Mouse (Mus musculus): ENCODE data around the gene Haus7. TPM values are rescaled to one million over a fixed set of nuclear protein-coding genes. Genes with fewer than 3 reads are reported as not detected.

Gene Haus7
- total RNA-seq (2023): 24.2 TPM

GRCm38 (mm10) chrX:73458877-73459392, at the start of gene Haus7:
TSS of gene Haus7 (minus strand) at chrX:73459044.

GRCm38 (mm10) chrX:73483484-73483810, 24.6 kb upstream of the Haus7 start, which contains the start of gene Bgn:
TSS of gene Bgn (plus strand) at chrX:73483602.

GRCm38 (mm10) chrX:73435252-73435651, 23.6 kb downstream of the Haus7 start, which contains the start of gene Trex2:
TSS of gene Trex2 (minus strand) at chrX:73435344.

GRCm38 (mm10) chrX:73410880-73411517, 47.8 kb downstream of the Haus7 start, which contains the start of gene Zfp92:
TSS of gene Zfp92 (plus strand) at chrX:73411096.

GRCm38 (mm10) chrX:73398636-73399035, 60.2 kb downstream of the Haus7 start, which contains the start of gene Gm18336:
TSS of gene Gm18336 (minus strand) at chrX:73398736.

Other genes starting within 250 kb of the Haus7 start
- gene Xlr4b, start 244.7 kb downstream of the Haus7 start, total RNA-seq (2023): 86.9 TPM
- gene F8a, start 230.8 kb downstream of the Haus7 start, total RNA-seq (2023): 18.5 TPM
- 60.6 TPM for gene Xlr4c, start 215.9 kb downstream of the Haus7 start, total RNA-seq (2023)
- not detected for gene Xlr3c, start 193.7 kb downstream of the Haus7 start, total RNA-seq (2023)
- not detected for gene Xlr5a, start 166.1 kb downstream of the Haus7 start, total RNA-seq (2023)
- not detected for gene Xlr5c, start 166.1 kb downstream of the Haus7 start, total RNA-seq (2023)
- not detected for gene Gm45015, start 122.2 kb downstream of the Haus7 start, total RNA-seq (2023)
- 28.4 TPM for gene Zfp275, start 116.4 kb downstream of the Haus7 start, total RNA-seq (2023)
- not detected for gene Gm18336, start 60.3 kb downstream of the Haus7 start, total RNA-seq (2023)
- not detected for gene Zfp92, start 47.9 kb downstream of the Haus7 start, total RNA-seq (2023)
- gene Trex2, start 23.7 kb downstream of the Haus7 start, total RNA-seq (2023): not detected
- 2.8 TPM for gene Bgn, start 24.6 kb upstream of the Haus7 start, total RNA-seq (2023)
- gene Atp2b3, start 44.0 kb upstream of the Haus7 start, total RNA-seq (2023): not detected
- 0.27 TPM for gene Dusp9, start 180.4 kb upstream of the Haus7 start, total RNA-seq (2023)
- 0.92 TPM for gene Pnck, start 201.1 kb upstream of the Haus7 start, total RNA-seq (2023)
- gene Slc6a8, start 214.1 kb upstream of the Haus7 start, total RNA-seq (2023): 1.0 TPM